Mouse (Mus musculus): ENCODE results near the gene Zfp219. TPM values are rescaled to one million over a fixed set of nuclear protein-coding genes. Genes with fewer than 3 reads are reported as not detected.
"Not testable (repeated sequence)": the region's sequence is repeated elsewhere in the genome, so short reads cannot be mapped to it uniquely, and the experiment has no call there.

The Zfp219 gene
- polyA plus RNA-seq, 1 experiment from 2014 or later, result 20.1 TPM

GRCm38 (mm10) chr14:52042359-52042758 is 21.8 kb upstream of the Zfp219 start, which contains the start of gene Olfr221:
TSS of gene Olfr221 (minus strand) at chr14:52042459.
- H3K27ac ChIP-seq (ENCODE audit: low read length); H3K9me3 ChIP-seq (ENCODE audit: control insufficient read depth, low read length); ATAC-seq (ENCODE audit: low read depth); H3K4me3 ChIP-seq (ENCODE audit: low read length); H3K9ac ChIP-seq (ENCODE audit: low read length); H3K4me1 ChIP-seq (replicated peaks; ENCODE audit: control insufficient read depth, insufficient read depth, low read length); H3K36me3 ChIP-seq (ENCODE audit: control insufficient read depth, insufficient read depth, low read length); H3K4me2 ChIP-seq (ENCODE audit: low read depth, low read length); H3K27me3 ChIP-seq (ENCODE audit: control insufficient read depth, insufficient read depth, low read depth, low read length): not testable (repeated sequence)
- WGBS, result 54% methylated on average over 3 of the region's 3 CpGs

- Histone ChIP-seq H3K27me3 (ENCODE audit: control insufficient read depth, insufficient read depth, low read depth, low read length) (no peaks in the 10 kb centered on the region), H3K36me3 (ENCODE audit: control insufficient read depth, insufficient read depth, low read length) (no peaks in the 10 kb centered on the region), H3K9me3 (ENCODE audit: control insufficient read depth, low read length) (no peaks in the 10 kb centered on the region), H3K9ac (ENCODE audit: low read length) (no peak overlapping the region), H3K4me3 (ENCODE audit: low read length) (no peak overlapping the region), H3K27ac (ENCODE audit: low read length) (no peak overlapping the region), H3K4me1 (replicated peaks; ENCODE audit: control insufficient read depth, insufficient read depth, low read length) (no peaks in the 10 kb centered on the region), H3K4me2 (ENCODE audit: low read depth, low read length) (no peak overlapping the region)
- WGBS, result 76% methylated on average over 5 of the region's 5 CpGs
- no peak for ATAC-seq (ENCODE audit: low read depth)
Observed at GRCm38 (mm10) chr14:52039332-52039731, 18.8 kb upstream of the Zfp219 start.

GRCm38 (mm10) chr14:52035926-52036325 is 15.4 kb upstream of the Zfp219 start:
- no peaks in the 10 kb centered on the region for H3K4me1 ChIP-seq (replicated peaks; ENCODE audit: control insufficient read depth, insufficient read depth, low read length)
- no peaks in the 10 kb centered on the region for H3K9me3 ChIP-seq (ENCODE audit: control insufficient read depth, low read length)
- H3K27me3 ChIP-seq (ENCODE audit: control insufficient read depth, insufficient read depth, low read depth, low read length), result no peaks in the 10 kb centered on the region
- no peak overlapping the region for H3K9ac ChIP-seq (ENCODE audit: low read length)
- no peak overlapping the region for H3K27ac ChIP-seq (ENCODE audit: low read length)
- H3K36me3 ChIP-seq (ENCODE audit: control insufficient read depth, insufficient read depth, low read length), result no peaks in the 10 kb centered on the region
- 60% methylated on average over 6 of the region's 6 CpGs for WGBS
- H3K4me2 ChIP-seq (ENCODE audit: low read depth, low read length), result no peak overlapping the region
- H3K4me3 ChIP-seq (ENCODE audit: low read length), result no peak overlapping the region
- no peak for ATAC-seq (ENCODE audit: low read depth)

- no peak overlapping the region for H3K4me3 ChIP-seq (ENCODE audit: low read length)
- WGBS, result 76% methylated on average over 4 of the region's 4 CpGs
- H3K9ac ChIP-seq (ENCODE audit: low read length), result no peak overlapping the region
- no peaks in the 10 kb centered on the region for H3K9me3 ChIP-seq (ENCODE audit: control insufficient read depth, low read length)
- no peak overlapping the region for H3K4me2 ChIP-seq (ENCODE audit: low read depth, low read length)
- no peak overlapping the region for H3K27ac ChIP-seq (ENCODE audit: low read length)
- H3K27me3 ChIP-seq (ENCODE audit: control insufficient read depth, insufficient read depth, low read depth, low read length), result no peaks in the 10 kb centered on the region
- H3K36me3 ChIP-seq (ENCODE audit: control insufficient read depth, insufficient read depth, low read length), result no peaks in the 10 kb centered on the region
- H3K4me1 ChIP-seq (replicated peaks; ENCODE audit: control insufficient read depth, insufficient read depth, low read length), result peaks cover 17% of the 10 kb centered on the region
- no peak for ATAC-seq (ENCODE audit: low read depth)
Observed at GRCm38 (mm10) chr14:52026342-52026741, 5.8 kb upstream of the Zfp219 start.

- ATAC-seq (ENCODE audit: low read depth), result no peak
- no peak overlapping the region for H3K4me2 ChIP-seq (ENCODE audit: low read depth, low read length)
- H3K9me3 ChIP-seq (ENCODE audit: control insufficient read depth, low read length), result no peaks in the 10 kb centered on the region
- no peak overlapping the region for H3K27ac ChIP-seq (ENCODE audit: low read length)
- H3K4me1 ChIP-seq (replicated peaks; ENCODE audit: control insufficient read depth, insufficient read depth, low read length), result peaks cover 21% of the 10 kb centered on the region
- no peak overlapping the region for H3K4me3 ChIP-seq (ENCODE audit: low read length)
- no peak overlapping the region for H3K9ac ChIP-seq (ENCODE audit: low read length)
- no peaks in the 10 kb centered on the region for H3K27me3 ChIP-seq (ENCODE audit: control insufficient read depth, insufficient read depth, low read depth, low read length)
- WGBS, result 84% methylated on average over 2 of the region's 2 CpGs
- no peaks in the 10 kb centered on the region for H3K36me3 ChIP-seq (ENCODE audit: control insufficient read depth, insufficient read depth, low read length)
Observed at GRCm38 (mm10) chr14:52024133-52024532, 3.6 kb upstream of the Zfp219 start.

GRCm38 (mm10) chr14:52022709-52023459 is 2.4 kb upstream of the Zfp219 start:
- H3K4me1 ChIP-seq (replicated peaks; ENCODE audit: control insufficient read depth, insufficient read depth, low read length), result peaks cover 28% of the 10 kb centered on the region
- ATAC-seq (ENCODE audit: low read depth), result peak; percentile 39
- H3K27me3 ChIP-seq (ENCODE audit: control insufficient read depth, insufficient read depth, low read depth, low read length), result no peaks in the 10 kb centered on the region
- 3% methylated on average over 23 of the region's 23 CpGs for WGBS
- H3K9ac ChIP-seq (ENCODE audit: low read length), result peak overlapping the region; percentile 67
- peak overlapping the region; percentile 82 for H3K4me2 ChIP-seq (ENCODE audit: low read depth, low read length)
- no peaks in the 10 kb centered on the region for H3K36me3 ChIP-seq (ENCODE audit: control insufficient read depth, insufficient read depth, low read length)
- peak overlapping the region; percentile 89 for H3K27ac ChIP-seq (ENCODE audit: low read length)
- no peaks in the 10 kb centered on the region for H3K9me3 ChIP-seq (ENCODE audit: control insufficient read depth, low read length)
- peak overlapping the region; percentile 47 for H3K4me3 ChIP-seq (ENCODE audit: low read length)

GRCm38 (mm10) chr14:52022244-52022708 is 1.7 kb upstream of the Zfp219 start:
- peak overlapping the region; percentile 61 for H3K9ac ChIP-seq (ENCODE audit: low read length)
- H3K4me2 ChIP-seq (ENCODE audit: low read depth, low read length), result peak overlapping the region; percentile 82
- H3K27me3 ChIP-seq (ENCODE audit: control insufficient read depth, insufficient read depth, low read depth, low read length), result no peaks in the 10 kb centered on the region
- no peaks in the 10 kb centered on the region for H3K36me3 ChIP-seq (ENCODE audit: control insufficient read depth, insufficient read depth, low read length)
- H3K27ac ChIP-seq (ENCODE audit: low read length), result peak overlapping the region; percentile 89
- H3K4me1 ChIP-seq (replicated peaks; ENCODE audit: control insufficient read depth, insufficient read depth, low read length), result peaks cover 28% of the 10 kb centered on the region
- peak overlapping the region; percentile 47; the same call in 1 of the 2 replicates for H3K4me3 ChIP-seq (ENCODE audit: low read length)
- WGBS, result 65% methylated on average over 3 of the region's 3 CpGs
- no peaks in the 10 kb centered on the region for H3K9me3 ChIP-seq (ENCODE audit: control insufficient read depth, low read length)
- ATAC-seq (ENCODE audit: low read depth), result no peak

- H3K4me1 ChIP-seq (replicated peaks; ENCODE audit: control insufficient read depth, insufficient read depth, low read length), result peaks cover 28% of the 10 kb centered on the region
- no peaks in the 10 kb centered on the region for H3K9me3 ChIP-seq (ENCODE audit: control insufficient read depth, low read length)
- ATAC-seq (ENCODE audit: low read depth), result no peak
- no peaks in the 10 kb centered on the region for H3K36me3 ChIP-seq (ENCODE audit: control insufficient read depth, insufficient read depth, low read length)
- peak overlapping the region; percentile 99 for H3K27ac ChIP-seq (ENCODE audit: low read length)
- peak overlapping the region; percentile 60; the same call in 1 of the 2 replicates for H3K4me2 ChIP-seq (ENCODE audit: low read depth, low read length)
- WGBS, result 89% methylated on average over 8 of the region's 8 CpGs
- H3K9ac ChIP-seq (ENCODE audit: low read length), result no peak overlapping the region
- H3K27me3 ChIP-seq (ENCODE audit: control insufficient read depth, insufficient read depth, low read depth, low read length), result no peaks in the 10 kb centered on the region
- H3K4me3 ChIP-seq (ENCODE audit: low read length), result no peak overlapping the region
Observed at GRCm38 (mm10) chr14:52021568-52022212, 1.2 kb upstream of the Zfp219 start.

GRCm38 (mm10) chr14:52021138-52021529 is 601 bp upstream of the Zfp219 start:
- peak overlapping the region; percentile 99 for H3K27ac ChIP-seq (ENCODE audit: low read length)
- H3K27me3 ChIP-seq (ENCODE audit: control insufficient read depth, insufficient read depth, low read depth, low read length), result no peaks in the 10 kb centered on the region
- no peak for ATAC-seq (ENCODE audit: low read depth)
- no peak overlapping the region; the same call in 1 of the 2 replicates for H3K4me3 ChIP-seq (ENCODE audit: low read length)
- H3K36me3 ChIP-seq (ENCODE audit: control insufficient read depth, insufficient read depth, low read length), result no peaks in the 10 kb centered on the region
- peak overlapping the region; percentile 93 for H3K9ac ChIP-seq (ENCODE audit: low read length)
- H3K4me2 ChIP-seq (ENCODE audit: low read depth, low read length), result peak overlapping the region; percentile 60
- 46% methylated on average over 4 of the region's 4 CpGs for WGBS
- no peaks in the 10 kb centered on the region for H3K9me3 ChIP-seq (ENCODE audit: control insufficient read depth, low read length)
- peaks cover 32% of the 10 kb centered on the region for H3K4me1 ChIP-seq (replicated peaks; ENCODE audit: control insufficient read depth, insufficient read depth, low read length)
